Mouse (Mus musculus) liver, adult (tissue): ENCODE measurements around the gene Rogdi.

Source experiments
- GATA4 ChIP-seq: IDR thresholded peaks from 2 replicates; pipeline ENCODE4 v1.6.1; 2014; ENCODE audit warnings: mild to moderate bottlenecking, low read length; ENCODE audit not compliant: insufficient replicate concordance

Rogdi gene

DNA sequence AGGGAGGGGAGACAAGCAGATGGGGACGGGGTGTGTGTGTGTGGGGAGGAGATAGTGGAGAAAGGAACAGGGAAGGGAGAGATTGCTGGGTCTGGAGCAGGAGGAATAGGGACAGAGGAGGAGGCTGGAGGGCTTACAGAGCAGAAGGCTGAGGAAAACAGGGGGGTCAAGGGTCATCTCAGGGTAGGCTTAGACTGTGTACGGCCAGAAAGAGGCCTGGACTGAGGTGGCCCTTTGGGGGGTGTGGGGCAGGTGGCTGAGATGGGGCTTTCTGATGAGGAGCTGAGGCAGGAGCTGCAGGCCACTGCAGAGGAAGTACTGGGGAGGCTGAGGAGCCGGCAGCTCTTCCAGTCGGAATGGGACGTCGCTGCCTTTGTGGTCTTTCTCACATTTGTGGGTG, 5.9 kb downstream of the Rogdi start:
- TF ChIP-seq GATA4, result no peak

DNA sequence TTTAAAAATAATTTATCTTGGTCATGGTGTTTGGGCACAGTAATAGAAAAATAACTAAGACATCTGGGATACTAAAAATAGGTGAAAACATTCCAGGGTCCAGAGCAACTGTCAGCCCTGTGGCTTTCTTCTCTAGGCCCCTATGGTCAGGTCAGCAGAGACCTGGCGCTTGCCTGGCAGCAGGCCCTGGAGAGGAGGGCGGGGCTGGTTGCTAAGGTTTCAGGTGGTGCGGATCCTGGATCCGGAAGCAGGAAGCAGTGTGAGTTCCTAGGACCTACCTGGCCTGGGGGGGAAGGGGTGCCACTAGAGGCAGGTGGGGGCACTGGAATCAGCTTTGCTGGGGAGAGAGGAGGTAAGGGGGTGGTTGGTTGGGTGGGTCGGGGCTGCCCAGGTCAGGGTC, 6.3 kb downstream of the Rogdi start, which contains the start of gene Smim22:
TSS of gene Smim22 (plus strand) at position 222 of the 400 bp plus-strand sequence.
- TF ChIP-seq GATA4, result no peak

DNA sequence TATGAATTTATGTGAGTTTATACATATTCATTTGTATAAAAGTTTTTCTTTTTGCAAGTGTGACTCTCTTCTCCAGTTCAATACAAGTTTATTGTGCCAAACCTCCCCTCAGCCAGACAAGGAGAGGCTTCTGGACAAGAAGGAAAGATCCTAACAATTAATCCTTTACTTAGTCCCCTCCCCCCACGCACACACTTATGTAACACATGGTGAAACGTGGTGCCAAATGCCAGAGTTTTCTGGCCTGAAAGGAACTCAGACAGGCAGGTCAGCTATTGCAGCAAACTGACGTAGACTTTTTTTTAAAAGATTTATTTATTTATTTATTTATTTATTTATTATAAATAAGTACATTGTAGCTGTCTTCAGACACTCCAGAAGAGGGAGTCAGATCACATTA, 12.7 kb downstream of the Rogdi start:
- no peak for TF ChIP-seq GATA4

DNA sequence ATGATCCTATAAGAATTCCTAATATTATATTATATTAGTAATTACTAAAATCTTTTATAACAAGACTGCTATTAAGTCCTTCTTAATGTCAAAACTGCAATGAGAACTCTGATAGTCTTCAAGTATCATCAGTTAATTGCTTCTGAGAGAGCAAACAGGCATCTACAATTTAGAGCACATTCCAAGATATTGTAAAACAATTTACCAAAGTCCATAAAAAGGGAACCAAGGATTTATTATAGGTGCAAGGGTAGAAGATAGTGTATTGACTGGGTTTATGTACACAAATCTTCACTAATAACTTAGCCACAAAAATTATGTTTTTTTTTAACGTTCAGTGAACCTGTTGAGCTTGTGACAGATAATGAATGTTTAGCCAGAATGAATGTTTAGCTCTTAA, 14.4 kb downstream of the Rogdi start:
- TF ChIP-seq GATA4, result no peak

DNA sequence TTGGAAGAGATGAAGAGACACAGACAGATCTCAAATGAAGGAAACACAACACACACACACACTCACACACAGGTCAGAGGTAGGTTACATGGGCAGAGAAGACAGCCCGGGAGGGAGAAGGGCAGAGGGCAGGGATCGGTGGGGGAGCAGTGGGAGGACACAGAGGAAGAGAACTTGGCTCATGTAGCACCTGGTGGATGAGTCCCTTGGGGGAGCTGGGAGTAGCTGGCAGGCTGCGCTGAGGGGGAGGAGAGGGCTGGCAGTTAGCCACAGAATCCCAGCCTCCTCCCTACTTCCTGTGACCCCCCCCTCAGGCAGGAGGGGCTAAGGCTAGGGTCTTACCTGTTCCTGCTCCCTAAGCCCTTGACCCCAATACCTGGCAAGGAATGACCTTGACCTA, 15.8 kb downstream of the Rogdi start, which contains the start of gene Sept12:
TSS of gene Sept12 (minus strand) at position 300 of the 400 bp plus-strand sequence.
- no peak for TF ChIP-seq GATA4

DNA sequence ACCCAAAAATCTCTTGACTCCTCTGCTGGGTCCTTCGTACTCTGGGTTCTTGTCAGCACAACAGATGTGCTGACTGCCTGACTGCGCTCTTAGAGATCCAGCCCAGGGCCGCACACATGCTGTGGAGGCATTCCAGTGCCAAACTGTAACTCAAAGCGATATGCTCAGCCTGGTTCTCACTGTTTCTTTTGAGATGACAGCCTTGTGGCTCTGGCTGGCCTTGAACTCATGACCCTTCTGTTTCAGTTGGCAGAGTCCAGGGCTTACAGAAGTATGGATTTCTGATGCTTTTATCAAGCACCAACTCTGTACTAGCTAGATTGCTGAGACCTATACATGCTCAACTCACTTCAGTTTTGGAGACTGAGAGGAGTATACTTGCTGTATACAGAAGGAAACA, 20.1 kb downstream of the Rogdi start:
- no peak for TF ChIP-seq GATA4

DNA sequence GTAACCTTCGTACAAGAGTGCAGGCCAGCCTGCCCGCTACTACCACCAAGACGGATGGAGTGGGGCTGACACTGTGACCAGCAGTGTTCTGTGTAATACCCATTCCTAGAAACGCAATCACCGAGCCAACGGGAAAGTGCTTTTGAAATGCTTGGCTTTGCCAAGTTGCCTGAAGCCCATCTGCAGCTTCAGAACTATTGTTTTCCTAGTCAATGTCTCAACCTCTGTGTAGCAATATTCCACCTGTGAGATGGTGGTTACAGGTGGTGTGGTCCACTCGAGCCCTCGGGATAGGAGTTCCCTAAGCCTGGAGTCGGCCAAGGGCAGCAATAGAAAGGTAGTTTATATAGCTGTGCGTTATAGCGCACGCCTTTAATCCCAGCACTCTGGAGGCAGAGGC, 28.6 kb downstream of the Rogdi start:
- no peak for TF ChIP-seq GATA4

DNA sequence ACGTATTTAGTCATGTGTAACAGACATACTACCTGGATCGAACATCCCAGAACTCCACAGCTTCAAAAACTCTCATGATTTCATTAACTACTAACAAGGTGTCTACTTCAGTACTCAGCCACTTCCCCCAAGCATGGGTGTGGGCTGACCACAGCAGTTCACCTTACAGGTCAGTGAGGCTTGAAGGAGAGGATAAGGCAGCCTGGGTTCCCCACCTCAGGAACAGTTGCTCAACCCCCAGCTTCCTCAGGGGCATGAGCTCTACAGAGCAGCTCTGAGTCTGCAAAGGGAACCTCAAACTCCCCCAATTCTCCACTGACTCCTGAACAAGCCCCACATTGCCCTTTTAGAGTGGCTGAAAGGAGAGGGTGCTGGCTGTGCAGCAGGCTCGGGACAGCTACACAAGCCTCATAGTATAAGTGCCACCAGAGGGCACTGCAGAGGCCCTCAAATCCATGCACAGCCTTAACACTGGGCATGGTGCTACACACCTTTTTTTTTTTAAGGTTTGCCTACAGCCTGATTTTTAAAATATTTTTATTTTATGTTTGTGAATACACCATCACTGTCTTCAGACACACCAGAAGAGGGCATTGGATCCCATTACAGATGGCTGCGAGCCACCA, 33.5 kb downstream of the Rogdi start:
- TF ChIP-seq GATA4, result no peak

DNA sequence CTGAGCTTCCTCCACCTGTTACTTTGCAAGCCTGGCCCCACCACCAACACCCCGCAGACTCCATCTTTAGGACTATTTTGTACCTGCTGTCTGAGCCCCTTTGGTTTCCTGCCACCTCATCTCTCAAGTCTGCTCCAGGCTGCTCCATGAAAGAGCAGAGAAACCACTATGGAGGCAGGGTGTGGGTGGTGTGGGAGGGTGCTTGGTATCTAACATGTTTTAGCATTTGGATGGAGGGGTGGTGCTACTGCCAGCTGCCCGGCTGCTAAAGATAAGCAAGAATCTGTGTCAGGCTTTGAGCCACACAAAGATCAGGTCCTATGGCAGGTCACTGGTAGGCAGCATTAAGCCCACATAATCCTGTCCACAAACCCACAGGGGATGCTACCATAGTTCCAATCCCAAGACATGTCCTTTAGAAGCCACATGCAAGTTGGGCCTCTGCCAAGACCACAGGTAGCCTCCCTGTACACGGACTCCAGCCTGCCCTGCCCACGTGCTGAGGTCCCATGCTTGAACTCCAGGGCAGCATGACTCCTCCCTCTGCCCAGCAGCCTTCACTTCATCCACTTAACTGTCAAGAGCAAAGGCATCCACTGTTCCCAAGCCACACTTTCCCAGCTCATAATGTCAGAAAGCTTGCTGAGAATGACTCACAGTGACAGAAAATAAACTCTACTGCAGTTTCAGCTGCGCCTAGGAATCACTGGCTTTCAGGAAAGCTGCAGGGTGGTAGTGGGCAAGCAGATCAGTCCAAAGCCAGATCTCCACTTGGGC, 34.9 kb downstream of the Rogdi start:
- no peak for TF ChIP-seq GATA4

DNA sequence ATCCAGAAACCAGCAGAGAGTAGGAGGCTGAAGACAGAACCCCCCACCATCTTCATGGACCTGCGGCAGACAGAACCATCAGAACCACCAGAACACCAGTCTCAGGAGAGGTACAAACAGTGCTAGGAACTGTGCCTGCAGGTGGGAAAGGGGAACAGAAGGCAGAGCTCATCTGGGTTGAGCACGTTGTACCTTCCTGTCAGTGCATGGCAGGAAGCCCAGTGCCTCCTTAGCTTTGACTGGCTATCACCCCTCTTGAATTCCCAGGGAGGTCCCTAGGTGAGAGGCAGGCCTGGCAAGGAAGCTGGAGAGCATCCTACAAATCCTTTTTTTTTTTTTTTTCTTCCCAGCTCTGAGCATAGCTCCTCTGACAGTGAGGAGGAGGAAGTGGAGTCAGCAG, 37.2 kb downstream of the Rogdi start:
- TF ChIP-seq GATA4, result no peak

DNA sequence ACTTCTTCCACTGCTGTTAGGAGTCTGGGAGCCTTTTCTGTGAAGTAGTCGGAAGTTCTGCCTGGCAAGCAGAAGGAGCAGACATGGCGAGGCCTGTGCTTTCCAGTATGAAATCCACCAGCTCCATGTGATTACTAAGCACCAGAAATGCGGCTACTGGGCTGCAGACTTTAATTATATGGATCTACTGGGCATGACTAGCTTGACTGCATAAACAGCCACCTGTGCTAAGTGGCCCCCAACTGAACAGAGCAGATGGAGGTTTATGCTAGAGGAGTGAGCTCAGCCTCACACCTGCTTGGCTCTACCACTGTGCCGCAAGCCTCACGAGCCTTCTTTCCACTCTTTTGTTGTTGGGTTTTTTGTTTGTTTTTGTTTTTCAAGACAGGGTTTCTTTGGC, 38.8 kb downstream of the Rogdi start:
- no peak for TF ChIP-seq GATA4

DNA sequence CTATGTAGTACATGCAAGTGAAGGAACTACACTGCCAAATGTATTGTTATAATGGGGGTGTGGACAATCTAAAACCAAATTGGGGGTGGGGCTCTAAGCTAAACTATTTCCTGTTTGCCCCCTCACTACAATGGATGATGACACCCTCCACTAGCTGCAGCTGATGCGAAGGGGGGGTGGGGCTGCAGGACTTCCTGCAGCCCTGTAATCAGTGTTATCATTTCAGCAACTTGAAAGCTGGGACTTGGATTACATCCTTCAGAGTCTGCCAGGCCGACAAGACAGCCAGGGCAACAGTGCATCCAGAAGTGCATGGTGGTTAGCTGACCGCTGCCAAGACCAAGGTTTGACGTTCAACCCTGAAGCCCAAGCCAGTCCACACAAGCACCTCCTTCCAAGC, 41.7 kb downstream of the Rogdi start:
- no peak; the same call in 1 of the 2 replicates for TF ChIP-seq GATA4

DNA sequence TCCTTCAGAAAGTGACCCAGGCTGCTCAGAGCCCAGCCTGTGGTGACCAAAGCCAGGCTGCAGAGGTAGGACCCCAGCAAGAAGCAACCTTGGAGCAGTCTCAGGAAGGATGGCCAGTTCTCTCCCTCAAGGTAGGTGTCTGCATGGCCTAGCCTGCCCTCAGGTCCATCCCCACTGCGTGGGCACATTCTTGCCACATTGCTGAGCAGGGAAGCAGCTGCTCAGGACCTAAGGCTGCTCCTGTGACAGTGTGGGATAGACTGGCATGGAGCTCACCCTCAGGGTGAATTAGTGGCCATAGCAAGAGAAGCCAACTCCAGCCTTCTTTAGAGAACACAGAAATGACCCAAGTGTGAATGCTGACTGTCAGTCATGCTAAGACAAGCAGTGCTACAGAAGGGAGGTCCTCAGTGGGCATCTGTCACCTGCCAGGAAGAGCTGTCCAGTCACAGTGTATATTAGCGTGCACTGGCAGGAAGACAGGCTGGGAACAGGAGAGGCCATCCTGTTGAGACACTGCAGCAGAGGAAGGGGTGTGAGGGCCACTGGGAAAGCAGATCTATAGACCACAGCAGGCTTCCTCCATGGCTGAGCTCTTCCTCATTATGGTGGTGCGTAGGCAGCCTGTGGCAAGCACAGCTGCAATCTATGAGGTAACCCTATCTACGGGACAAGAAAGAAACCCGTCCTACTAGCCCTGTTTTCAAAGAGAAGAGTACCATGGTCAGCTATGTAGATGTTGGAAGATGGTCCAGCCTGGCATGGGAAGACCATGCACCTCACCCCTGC, 44.1 kb downstream of the Rogdi start:
- TF ChIP-seq GATA4, result no peak

DNA sequence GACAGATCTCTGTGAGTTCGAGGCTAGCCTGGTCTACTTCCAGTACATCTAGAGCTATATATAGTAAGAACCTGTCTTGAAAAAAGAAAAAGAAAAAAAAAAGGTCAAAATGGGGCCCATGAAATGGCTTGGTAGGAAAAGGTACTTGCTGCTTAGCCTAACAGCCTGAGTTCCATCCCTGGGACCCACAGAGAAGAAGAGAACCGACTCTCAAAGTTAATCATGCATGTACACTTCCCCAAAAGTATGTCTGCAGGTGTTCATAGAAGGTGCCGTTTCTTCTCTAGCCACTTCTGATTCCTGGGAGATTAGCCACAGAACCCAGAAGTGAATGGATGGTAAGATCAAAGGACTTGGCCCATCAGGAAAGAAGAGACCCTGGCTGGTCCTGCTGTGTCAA, 44.9 kb downstream of the Rogdi start:
- no peak for TF ChIP-seq GATA4

DNA sequence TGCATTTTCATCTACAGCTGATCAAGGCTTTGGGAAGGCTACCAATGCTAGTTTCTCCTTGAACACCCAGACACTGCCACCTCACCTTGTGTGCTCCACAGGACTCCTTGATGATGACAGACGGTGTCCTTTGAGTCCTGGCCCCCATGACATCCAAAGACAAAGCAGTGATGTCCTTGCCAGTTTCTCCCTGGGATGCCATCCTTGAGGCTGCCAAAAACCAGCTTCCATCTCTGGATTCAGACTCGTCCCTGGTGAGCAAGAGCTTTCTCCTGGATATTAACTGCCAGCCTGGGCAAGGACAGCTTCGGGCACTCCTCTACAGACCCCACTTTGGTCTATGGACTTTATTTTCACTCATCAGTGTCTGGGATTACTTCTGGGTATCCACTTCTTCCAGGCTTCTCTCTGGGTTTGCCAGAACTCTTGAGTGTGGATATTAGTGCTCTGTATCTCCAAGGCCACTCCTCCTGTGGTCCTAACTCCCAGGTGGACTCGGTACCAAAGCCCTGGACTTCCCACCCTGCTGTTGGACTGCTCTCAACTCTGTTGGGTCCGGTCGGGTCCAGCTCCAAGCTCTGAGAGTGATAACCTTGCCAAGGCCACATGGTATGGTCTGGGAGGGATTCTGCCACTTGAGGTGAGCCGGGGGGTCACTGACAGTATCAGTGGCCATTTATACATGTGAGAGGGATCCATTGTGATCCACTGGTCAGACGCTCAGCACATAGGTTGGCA, 47.8 kb downstream of the Rogdi start:
- TF ChIP-seq GATA4, result no peak
